17 mouse cellular contexts compared by ENCODE assay signal in genomic region chr15:80693492-80693891, GRCm38 (mm10). TPM values are rescaled to one million over a fixed set of nuclear protein-coding genes. Genes with fewer than 3 reads are reported as not detected.
DNase-seq lines count a peak whose midpoint lies in the region; ATAC-seq and TF ChIP-seq lines count a peak whose summit lies in the region.
"Had no signal": no experiment of that assay in that cellular context is flagged by ENCODE, and none has a peak within 500 bp of the region (broad histone marks: within the 10 kb centered on the region; RNA-seq: fewer than 3 reads in every experiment).

No protein-coding gene starts in this region.

- TF ChIP-seq POLR2A in limb, embryonic 14.5 days (IDR thresholded peaks at IDR 0.05; ENCODE audit: borderline replicate concordance, extremely low read depth, insufficient read depth, insufficient read length) = no peak

- ATAC-seq in heart, embryonic 11.5 days (replicated peaks; ENCODE audit: insufficient number of reproducible peaks, low FRiP score, low TSS enrichment) = no peak
- no peak for ATAC-seq in embryonic facial prominence, embryonic 14.5 days (ENCODE audit: low read depth)
- no peak for ATAC-seq in limb, embryonic 14.5 days (ENCODE audit: low FRiP score, low read depth)

- WGBS in heart, embryonic 10.5 days = 28% methylated on average over 3 of the region's 3 CpGs
- WGBS in heart, embryonic 11.5 days (ENCODE audit: insufficient replicate concordance) = 28% methylated on average over 3 of the region's 3 CpGs
- 31% methylated on average over 3 of the region's 3 CpGs for WGBS in embryonic facial prominence, embryonic 14.5 days
- WGBS in limb, embryonic 14.5 days = 53% methylated on average over 3 of the region's 3 CpGs

- H3K4me1 ChIP-seq in heart, embryonic 10.5 days = peaks cover 19% of the 10 kb centered on the region
- peaks cover 10% of the 10 kb centered on the region for H3K4me1 ChIP-seq in heart, embryonic 11.5 days (ENCODE audit: control insufficient read depth, insufficient read depth, low read length)
- H3K4me1 ChIP-seq in embryonic facial prominence, embryonic 14.5 days (ENCODE audit: control insufficient read depth, insufficient read depth, low read length) = peaks cover 5% of the 10 kb centered on the region; the same call in 1 of the 2 replicates
- peaks cover 10% of the 10 kb centered on the region for H3K4me1 ChIP-seq in limb, embryonic 14.5 days (ENCODE audit: control insufficient read depth, insufficient read depth, low read length)

- no peak overlapping the region for H3K4me3 ChIP-seq in heart, embryonic 10.5 days
- no peak overlapping the region for H3K4me3 ChIP-seq in heart, embryonic 11.5 days (ENCODE audit: low read depth, low read length)
- no peak overlapping the region for H3K4me3 ChIP-seq in embryonic facial prominence, embryonic 14.5 days (ENCODE audit: low read depth, low read length)
- no peak overlapping the region for H3K4me3 ChIP-seq in limb, embryonic 14.5 days (replicated peaks; ENCODE audit: low read length)
- H3K4me3 ChIP-seq: embryonic facial prominence, embryonic 12.5 days; limb, embryonic 12.5 days; liver, embryonic 15.5 days had no signal

- no peaks in the 10 kb centered on the region for H3K36me3 ChIP-seq in heart, embryonic 10.5 days
- no peaks in the 10 kb centered on the region for H3K36me3 ChIP-seq in heart, embryonic 11.5 days (ENCODE audit: control insufficient read depth, insufficient read depth, low read length)
- H3K36me3 ChIP-seq in embryonic facial prominence, embryonic 14.5 days (ENCODE audit: control insufficient read depth, insufficient read depth, low read length) = no peaks in the 10 kb centered on the region
- no peaks in the 10 kb centered on the region for H3K36me3 ChIP-seq in limb, embryonic 14.5 days (ENCODE audit: control insufficient read depth, insufficient read depth, low read length)
- H3K36me3 ChIP-seq: embryonic facial prominence, embryonic 12.5 days; limb, embryonic 12.5 days; liver, embryonic 15.5 days had no signal

- H3K9ac ChIP-seq in heart, embryonic 11.5 days (ENCODE audit: low read depth, low read length) = no peak overlapping the region
- H3K9ac ChIP-seq in embryonic facial prominence, embryonic 14.5 days (ENCODE audit: low read depth, low read length) = peak overlapping the region; percentile 37; the same call in 1 of the 2 replicates
- 0 out of 2 replicates have a peak overlapping the region, but pooled peaks have one; percentile 12 for H3K9ac ChIP-seq in limb, embryonic 14.5 days (ENCODE audit: low read depth, low read length, severe bottlenecking)
- H3K9ac ChIP-seq: embryonic facial prominence, embryonic 12.5 days; liver, embryonic 15.5 days had no signal

- H3K4me2 ChIP-seq in heart, embryonic 11.5 days = no peak overlapping the region
- H3K4me2 ChIP-seq in embryonic facial prominence, embryonic 14.5 days (ENCODE audit: low read depth, low read length) = no peak overlapping the region
- H3K4me2 ChIP-seq in limb, embryonic 14.5 days (replicated peaks; ENCODE audit: low read depth, low read length, severe bottlenecking) = no peak overlapping the region
- H3K4me2 ChIP-seq: embryonic facial prominence, embryonic 12.5 days; liver, embryonic 15.5 days had no signal

- peak overlapping the region; percentile 19; the same call in 1 of the 2 replicates for H3K27ac ChIP-seq in heart, embryonic 10.5 days
- no peak overlapping the region for H3K27ac ChIP-seq in heart, embryonic 11.5 days (ENCODE audit: low read depth, low read length)
- no peak overlapping the region for H3K27ac ChIP-seq in embryonic facial prominence, embryonic 14.5 days (replicated peaks; ENCODE audit: low read depth, low read length)
- no peak overlapping the region for H3K27ac ChIP-seq in limb, embryonic 14.5 days (replicated peaks; ENCODE audit: low read depth, low read length)
- H3K27ac ChIP-seq: embryonic facial prominence, embryonic 12.5 days; limb, embryonic 12.5 days; liver, embryonic 15.5 days had no signal

- H3K9me3 ChIP-seq in heart, embryonic 10.5 days = no peaks in the 10 kb centered on the region
- H3K9me3 ChIP-seq in heart, embryonic 11.5 days (replicated peaks; ENCODE audit: control insufficient read depth, low read length) = no peaks in the 10 kb centered on the region
- no peaks in the 10 kb centered on the region for H3K9me3 ChIP-seq in embryonic facial prominence, embryonic 14.5 days (ENCODE audit: control insufficient read depth, low read length)
- H3K9me3 ChIP-seq in limb, embryonic 14.5 days (ENCODE audit: control insufficient read depth, low read length) = no peaks in the 10 kb centered on the region
- H3K9me3 ChIP-seq: embryonic facial prominence, embryonic 12.5 days; limb, embryonic 12.5 days; liver, embryonic 15.5 days had no signal

- no peak for DNase-seq in heart, embryonic 10.5 days (ENCODE audit: low spot score)
- peak; percentile 34 for DNase-seq in MN1 (ENCODE audit: low spot score)
- no peak for DNase-seq in embryonic facial prominence, embryonic 14.5 days (ENCODE audit: low spot score)
- DNase-seq in limb, embryonic 14.5 days (ENCODE audit: low spot score) = no peak
- no peak for DNase-seq in urinary bladder, postnatal 14 days (ENCODE audit: low spot score)
- no peak for DNase-seq in cerebellum, adult 9-10 months
- no peak for DNase-seq in adrenal gland, adult (ENCODE audit: inconsistent age in 2 of 2, low spot score in 1 of 2)
- DNase-seq: adrenal gland, adult 8-10 months; cerebellum, adult 9-11 months; heart, postnatal 10 days; kidney, adult 2 months; kidney, postnatal 14 days; right cerebral cortex, postnatal 25 days had no signal

- peaks cover 78% of the 10 kb centered on the region for H3K27me3 ChIP-seq in heart, embryonic 10.5 days (ENCODE audit: insufficient read depth, poor library complexity, severe bottlenecking)
- peaks cover 34% of the 10 kb centered on the region for H3K27me3 ChIP-seq in heart, embryonic 11.5 days (ENCODE audit: control insufficient read depth, insufficient read depth, low read length)
- no peaks in the 10 kb centered on the region for H3K27me3 ChIP-seq in embryonic facial prominence, embryonic 14.5 days (replicated peaks; ENCODE audit: control insufficient read depth, insufficient read depth, low read length)
- no peaks in the 10 kb centered on the region for H3K27me3 ChIP-seq in limb, embryonic 14.5 days (ENCODE audit: control insufficient read depth, insufficient read depth, low read length)
- H3K27me3 ChIP-seq: limb, embryonic 12.5 days had no signal

RNA-seq across cellular contexts. Expression of gene Tnrc6b, which starts 17.6 kb away (rescaled TPM):
- 28.5 and 40.2 TPM in 2 replicates for polyA plus RNA-seq in heart, embryonic 10.5 days (2016; fragmentation: Nextera tagmentation; extraction: Ambion mirVana)
- 16.7 and 17.9 TPM in 2 replicates for polyA plus RNA-seq in heart, embryonic 11.5 days (2014; fragmentation: Nextera tagmentation; extraction: Ambion mirVana)
- 12.5 and 16.1 TPM in 2 replicates for polyA plus RNA-seq in embryonic facial prominence, embryonic 14.5 days (2014; fragmentation: Nextera tagmentation; extraction: Ambion mirVana)
- 12.5 and 14.0 TPM in 2 replicates for polyA plus RNA-seq in limb, embryonic 14.5 days (2012; rRNA removed)
- 15.8 and 19.4 TPM in 2 replicates for polyA plus RNA-seq in limb, embryonic 14.5 days (2014; fragmentation: Nextera tagmentation; extraction: Ambion mirVana)

RNA-seq across cellular contexts. Expression of gene Fam83f, which starts 21.8 kb away (rescaled TPM):
- 0.31 and 0.50 TPM in 2 replicates for polyA plus RNA-seq in heart, embryonic 10.5 days (2016; fragmentation: Nextera tagmentation; extraction: Ambion mirVana)
- polyA plus RNA-seq in heart, embryonic 11.5 days (2014; fragmentation: Nextera tagmentation; extraction: Ambion mirVana) = 0.19 TPM in 1 of 2 replicates, not detected in the other
- 2.2 and 2.9 TPM in 2 replicates for polyA plus RNA-seq in embryonic facial prominence, embryonic 14.5 days (2014; fragmentation: Nextera tagmentation; extraction: Ambion mirVana)
- polyA plus RNA-seq in limb, embryonic 14.5 days (2012; rRNA removed) = 1.6 and 1.7 TPM in 2 replicates
- 2.6 and 3.7 TPM in 2 replicates for polyA plus RNA-seq in limb, embryonic 14.5 days (2014; fragmentation: Nextera tagmentation; extraction: Ambion mirVana)
